Mouse (Mus musculus): ENCODE results near the gene Rab40c.
A peak's percentile ranks its signal among the peaks of the same experiment; 100 is the strongest.

- peak; percentile 49 for TF ChIP-seq CTCF (conservative IDR thresholded peaks at IDR 0.05; ENCODE audit: insufficient read depth, insufficient read length, low read depth, low read length)
- peak; percentile 64 for TF ChIP-seq POLR2A (IDR thresholded peaks at IDR 0.05; ENCODE audit: low read depth, low read length)
These were observed 75.1 kb downstream of the Rab40c start, which contains the start of gene Rhot2 for GRCm38 (mm10) chr17:25844396-25844901.
